Mouse (Mus musculus) stomach, postnatal 0 days (tissue): ENCODE data around the gene Ufc1.

Source experiments
- CTCF ChIP-seq: IDR thresholded peaks from 2 replicates; pipeline ENCODE4 v1.5.1; 2016; ENCODE audit warnings: antibody characterized with exemption, low read depth, mild to moderate bottlenecking, moderate library complexity
- EP300 ChIP-seq: optimal IDR thresholded peaks from 2 replicates; pipeline ENCODE3; 2016; ENCODE audit warnings: antibody characterized with exemption

- TF ChIP-seq EP300 (no peak), CTCF (no peak)
Observed at GRCm38 (mm10) chr1:171274171-171274570, 20.7 kb downstream of the Ufc1 start.
